Mouse (Mus musculus): ENCODE data around the gene Sec16a. TPM values are rescaled to one million over a fixed set of nuclear protein-coding genes. Genes with fewer than 3 reads are reported as not detected.

The Sec16a gene
- polyA plus RNA-seq, 1 experiment from 2014 or later, result 6.9 TPM

DNA sequence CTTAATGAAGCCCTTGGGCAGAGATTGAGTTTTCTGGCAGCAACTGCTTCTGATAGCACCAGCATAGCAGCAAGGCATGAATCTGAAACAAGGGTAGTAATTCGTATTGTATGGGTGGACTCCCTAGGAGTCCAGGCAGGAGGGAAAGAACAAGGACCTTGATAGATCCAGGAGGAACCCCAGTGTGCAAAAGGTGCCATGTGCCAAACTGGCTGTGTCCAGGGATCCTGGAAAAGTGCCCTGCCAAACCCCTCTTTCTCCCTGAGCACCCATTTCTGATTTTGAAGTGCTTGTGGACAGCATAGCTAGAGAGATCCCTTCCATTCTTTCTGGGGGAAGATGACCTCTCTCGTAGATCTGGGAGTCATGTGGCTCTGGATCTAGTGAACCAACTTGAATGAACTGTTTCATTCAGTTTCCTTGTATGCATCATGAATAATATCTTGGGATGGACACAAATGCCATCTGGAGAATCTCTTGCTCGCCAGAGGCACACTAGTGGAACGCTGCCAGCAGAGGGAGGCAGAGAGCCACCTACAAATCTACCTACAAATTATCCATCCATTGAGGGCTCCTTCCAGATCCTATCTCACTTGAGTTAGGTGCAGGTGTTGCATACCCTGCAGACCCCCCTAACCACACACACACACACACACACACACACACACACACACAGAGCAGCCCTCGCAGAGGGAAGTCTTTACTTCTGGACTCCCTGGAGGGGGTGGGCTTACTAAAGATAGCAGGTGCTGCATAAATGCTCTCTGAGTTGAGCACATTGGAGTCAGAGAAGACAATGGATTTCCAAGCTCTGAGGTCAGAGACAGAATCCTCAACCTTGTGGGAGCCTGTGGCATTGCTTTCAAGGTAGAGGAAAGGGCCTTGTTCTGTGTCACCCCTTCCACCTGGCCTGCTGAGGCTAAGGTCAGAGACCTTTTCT lies 4.4 kb upstream of the Sec16a start:
- no peak overlapping the region for H3K4me2 ChIP-seq

DNA sequence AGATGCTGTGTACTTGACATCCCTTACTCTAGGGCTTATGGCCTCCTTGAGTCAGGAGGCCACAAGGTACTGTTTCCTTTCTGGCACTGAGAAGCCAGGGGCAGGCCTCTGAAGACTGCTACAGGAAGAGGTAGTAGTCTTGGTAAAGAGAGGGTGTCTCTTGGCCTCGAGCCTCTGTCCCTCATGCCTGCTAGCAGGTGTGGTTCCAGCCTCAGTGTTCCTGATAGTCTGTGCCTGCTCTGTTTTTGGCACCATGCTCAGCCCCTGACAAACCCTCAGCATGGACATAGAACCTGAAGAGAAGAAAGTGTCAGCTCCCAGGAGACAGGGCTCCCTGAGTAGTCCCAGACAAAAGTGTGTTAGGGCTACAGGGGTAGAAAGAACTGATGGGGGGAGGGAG lies 2.4 kb upstream of the Sec16a start:
- Histone ChIP-seq H3K9me3 (replicated peaks) (no peaks in the 10 kb centered on the region), H3K4me1 (replicated peaks) (peaks cover 45% of the 10 kb centered on the region), H3K27me3 (no peaks in the 10 kb centered on the region), H3K4me2 (peak overlapping the region; percentile 98; the same call in 1 of the 2 replicates), H3K4me3 (replicated peaks) (no peak overlapping the region), H3K27ac (no peak overlapping the region), H3K36me3 (no peaks in the 10 kb centered on the region), H3K9ac (peak overlapping the region; percentile 33)
- 27% methylated on average over 1 of the region's 1 CpGs for WGBS (ENCODE audit: insufficient replicate concordance)
- ATAC-seq (ENCODE audit: low read depth), result no peak
- no peak for DNase-seq

More for the DNA sequence above, 4.4 kb upstream of the Sec16a start:
- H3K9me3 ChIP-seq (replicated peaks), result no peaks in the 10 kb centered on the region
- DNase-seq, result peak; percentile 35
- H3K9ac ChIP-seq, result no peak overlapping the region
- no peaks in the 10 kb centered on the region for H3K36me3 ChIP-seq
- H3K4me1 ChIP-seq (replicated peaks), result peaks cover 29% of the 10 kb centered on the region
- ATAC-seq (ENCODE audit: low read depth), result no peak
- WGBS (ENCODE audit: insufficient replicate concordance), result 22% methylated on average over 5 of the region's 5 CpGs
- H3K27ac ChIP-seq, result no peak overlapping the region
- H3K4me3 ChIP-seq (replicated peaks), result no peak overlapping the region
- no peaks in the 10 kb centered on the region for H3K27me3 ChIP-seq

DNA sequence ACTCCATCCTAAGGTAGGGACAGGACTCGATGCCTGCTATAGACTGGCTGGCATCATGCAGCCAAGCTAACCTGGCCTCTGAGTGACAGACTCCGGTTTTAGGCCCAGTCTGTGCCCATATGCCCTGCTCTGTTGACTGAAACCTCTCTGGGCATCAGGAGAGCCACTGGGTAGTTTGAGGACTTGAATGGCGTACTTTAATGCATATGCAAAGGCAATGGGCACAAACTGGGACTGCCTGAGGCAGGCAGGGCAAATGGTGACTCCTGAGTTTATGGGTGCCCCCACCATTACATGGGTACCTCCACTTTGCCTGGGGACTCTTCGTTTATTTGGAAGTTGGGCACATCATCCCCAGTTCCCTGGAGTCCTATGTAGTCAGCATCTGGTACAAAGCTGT lies 1.7 kb upstream of the Sec16a start:
- Histone ChIP-seq H3K4me2 (peak overlapping the region; percentile 98), H3K4me1 (replicated peaks) (peaks cover 45% of the 10 kb centered on the region), H3K27ac (no peak overlapping the region), H3K27me3 (no peaks in the 10 kb centered on the region), H3K9me3 (replicated peaks) (no peaks in the 10 kb centered on the region), H3K36me3 (peaks cover 3% of the 10 kb centered on the region), H3K9ac (peak overlapping the region; percentile 81), H3K4me3 (replicated peaks) (peak overlapping the region; percentile 88)
- WGBS (ENCODE audit: insufficient replicate concordance), result 74% methylated on average over 4 of the region's 4 CpGs
- ATAC-seq (ENCODE audit: low read depth) (no peak), DNase-seq (no peak)

DNA sequence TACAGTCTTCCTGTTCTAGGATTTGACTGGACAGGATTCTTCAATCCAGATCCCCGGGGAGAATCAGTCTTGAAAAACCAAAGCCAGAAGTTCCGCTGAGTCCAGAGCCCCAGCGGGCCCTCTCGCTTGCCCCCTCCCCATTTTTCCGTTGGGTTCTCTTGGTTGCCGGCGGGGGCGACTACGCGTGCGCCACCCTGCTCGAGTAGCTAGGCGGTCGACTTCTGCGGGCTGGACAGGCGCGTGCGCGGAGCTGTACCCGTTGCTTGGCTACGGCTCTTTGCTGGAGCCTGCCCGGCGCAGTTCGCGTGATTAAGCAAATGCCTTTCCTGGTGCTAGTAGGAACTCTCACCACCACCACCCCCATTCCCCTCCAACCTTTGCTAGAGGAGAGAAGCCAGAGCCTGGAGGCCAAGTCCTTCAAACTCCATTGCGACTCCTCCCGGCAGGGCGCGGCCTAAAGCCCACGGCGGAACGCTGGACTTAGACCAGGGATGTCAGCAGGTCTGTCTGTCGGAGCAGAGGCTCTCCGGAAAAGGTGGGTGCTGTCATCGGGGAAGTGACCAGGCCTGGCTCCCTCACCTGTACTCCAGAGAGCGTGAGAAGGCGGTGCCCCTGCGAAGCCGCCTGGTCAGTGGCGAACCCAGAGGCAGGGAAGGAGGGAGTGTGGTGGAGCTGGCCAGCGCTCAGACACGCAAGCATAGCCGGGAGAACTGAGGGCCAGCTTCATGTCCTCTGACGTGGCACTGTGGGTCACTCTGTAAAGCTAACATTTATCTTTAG lies 840 bp upstream of the Sec16a start:
- WGBS (ENCODE audit: insufficient replicate concordance), result under 1% methylated on average over 44 of the region's 44 CpGs
- H3K27ac ChIP-seq, result peak overlapping the region; percentile 86
- H3K36me3 ChIP-seq, result peaks cover 11% of the 10 kb centered on the region
- no peaks in the 10 kb centered on the region for H3K9me3 ChIP-seq (replicated peaks)
- peak overlapping the region; percentile 88 for H3K4me3 ChIP-seq (replicated peaks)
- H3K27me3 ChIP-seq, result no peaks in the 10 kb centered on the region
- peak overlapping the region; percentile 98 for H3K4me2 ChIP-seq
- peak; percentile 89 for DNase-seq
- H3K4me1 ChIP-seq (replicated peaks), result peaks cover 45% of the 10 kb centered on the region
- peak; percentile 83 for ATAC-seq (ENCODE audit: low read depth)
- H3K9ac ChIP-seq, result peak overlapping the region; percentile 81

DNA sequence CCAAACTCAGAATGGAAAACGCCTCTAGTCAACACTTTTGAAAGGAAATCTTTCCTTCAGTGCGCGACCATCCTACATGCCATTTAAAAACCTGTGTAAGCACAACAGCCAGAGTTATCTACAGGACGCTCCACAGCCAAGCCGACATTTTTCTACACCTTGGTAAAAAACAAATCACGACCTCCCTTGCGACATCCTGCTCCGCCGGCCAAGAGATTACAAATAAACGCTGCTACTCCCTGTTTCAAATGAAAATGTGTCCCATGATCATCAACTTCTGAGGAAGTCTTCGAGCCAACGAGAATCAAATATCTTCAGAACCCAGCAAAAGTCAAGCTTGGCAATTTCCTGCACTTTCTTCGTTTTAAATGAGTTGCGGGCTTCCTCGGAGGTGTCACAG lies 648 bp downstream of the Sec16a start:
- H3K36me3 ChIP-seq, result peaks cover 26% of the 10 kb centered on the region
- no peaks in the 10 kb centered on the region for H3K27me3 ChIP-seq
- ATAC-seq (ENCODE audit: low read depth) (no peak), DNase-seq (no peak)
- H3K9me3 ChIP-seq (replicated peaks), result no peaks in the 10 kb centered on the region
- H3K4me1 ChIP-seq (replicated peaks), result peaks cover 42% of the 10 kb centered on the region
- H3K4me2 ChIP-seq, result peak overlapping the region; percentile 98
- H3K9ac ChIP-seq, result peak overlapping the region; percentile 89
- H3K27ac ChIP-seq, result peak overlapping the region; percentile 81
- 3% methylated on average over 15 of the region's 15 CpGs for WGBS (ENCODE audit: insufficient replicate concordance)
- H3K4me3 ChIP-seq (replicated peaks), result peak overlapping the region; percentile 88

DNA sequence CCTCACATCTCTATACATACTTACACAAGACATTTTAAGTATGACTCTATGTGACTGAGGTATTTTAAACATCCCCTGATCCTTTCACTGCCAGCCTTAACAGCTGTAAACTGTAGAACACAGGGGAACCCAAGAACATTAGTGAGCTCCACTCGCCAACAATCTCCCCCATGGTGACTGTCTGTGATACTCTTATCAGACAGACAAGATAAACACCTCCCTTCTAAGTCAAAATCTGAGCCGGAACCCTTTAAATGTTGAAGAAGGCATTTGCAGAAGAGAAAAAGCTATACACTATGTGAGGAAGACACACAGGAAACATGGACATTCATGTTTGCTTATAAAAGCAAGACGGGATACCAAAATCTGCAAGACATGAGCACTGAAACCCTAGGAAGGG lies 1.1 kb downstream of the Sec16a start:
- peak overlapping the region; percentile 88 for H3K4me3 ChIP-seq (replicated peaks)
- no peak for ATAC-seq (ENCODE audit: low read depth)

DNA sequence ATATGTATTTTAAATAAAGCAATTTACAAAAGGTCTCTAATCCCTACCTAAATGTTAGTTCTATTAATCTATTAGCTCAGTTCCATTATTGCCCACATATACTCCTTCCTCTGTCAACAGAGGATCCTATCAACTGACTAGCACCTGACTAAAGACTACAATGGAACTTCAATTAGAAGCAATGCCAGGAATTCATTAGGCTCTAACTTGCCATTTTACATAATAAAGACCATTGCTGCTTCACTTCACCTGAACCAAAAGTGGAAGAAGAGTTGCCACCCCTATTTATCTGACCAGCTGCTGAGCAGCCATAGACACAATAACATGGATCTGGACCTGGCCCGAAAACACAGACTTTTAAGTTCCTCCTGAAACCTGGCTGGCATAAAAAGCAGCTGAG lies 2.2 kb downstream of the Sec16a start:
- H3K4me3 ChIP-seq (replicated peaks), result no peak overlapping the region
- H3K9ac ChIP-seq, result no peak overlapping the region
- WGBS (ENCODE audit: insufficient replicate concordance), result 76% methylated on average over 1 of the region's 1 CpGs
- peaks cover 50% of the 10 kb centered on the region for H3K4me1 ChIP-seq (replicated peaks)
- DNase-seq (no peak), ATAC-seq (ENCODE audit: low read depth) (no peak)
- H3K36me3 ChIP-seq, result peaks cover 42% of the 10 kb centered on the region
- no peaks in the 10 kb centered on the region for H3K9me3 ChIP-seq (replicated peaks)
- H3K27me3 ChIP-seq, result no peaks in the 10 kb centered on the region
- no peak overlapping the region for H3K4me2 ChIP-seq
- no peak overlapping the region for H3K27ac ChIP-seq

More for the DNA sequence above, 1.1 kb downstream of the Sec16a start:
- no peak for DNase-seq
- H3K4me2 ChIP-seq, result peak overlapping the region; percentile 98
- H3K9me3 ChIP-seq (replicated peaks), result no peaks in the 10 kb centered on the region
- WGBS (ENCODE audit: insufficient replicate concordance), result 16% methylated on average over 3 of the region's 3 CpGs
- H3K9ac ChIP-seq, result peak overlapping the region; percentile 89
- no peaks in the 10 kb centered on the region for H3K27me3 ChIP-seq
- H3K4me1 ChIP-seq (replicated peaks), result peaks cover 43% of the 10 kb centered on the region
- H3K27ac ChIP-seq, result no peak overlapping the region
- peaks cover 31% of the 10 kb centered on the region for H3K36me3 ChIP-seq

DNA sequence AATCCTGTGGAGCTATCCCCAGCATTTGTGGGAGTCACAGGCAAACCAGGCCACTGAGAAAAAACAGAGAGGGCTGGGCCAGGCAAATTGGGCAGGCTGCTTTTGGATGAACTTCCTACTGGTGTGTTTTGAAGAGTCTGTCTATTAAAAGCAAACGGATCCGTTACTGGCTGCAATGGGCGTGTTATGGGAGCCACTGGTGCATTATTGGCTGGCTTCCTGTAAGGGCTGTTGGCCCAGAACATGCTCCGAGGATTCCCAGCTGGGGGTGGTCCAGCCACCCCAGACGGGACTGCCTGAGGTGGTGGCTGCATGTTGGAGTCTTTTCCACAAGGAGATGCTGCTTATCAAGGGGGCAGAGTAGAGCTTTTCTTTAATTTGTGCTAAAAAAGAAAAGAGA lies 3.3 kb downstream of the Sec16a start:
- H3K9ac ChIP-seq, result no peak overlapping the region
- no peak overlapping the region for H3K4me2 ChIP-seq
- no peaks in the 10 kb centered on the region for H3K9me3 ChIP-seq (replicated peaks)
- H3K27me3 ChIP-seq, result no peaks in the 10 kb centered on the region
- no peak for DNase-seq
- ATAC-seq (ENCODE audit: low read depth), result no peak
- peaks cover 50% of the 10 kb centered on the region for H3K4me1 ChIP-seq (replicated peaks)
- H3K36me3 ChIP-seq, result peaks cover 50% of the 10 kb centered on the region
- WGBS (ENCODE audit: insufficient replicate concordance), result 67% methylated on average over 5 of the region's 5 CpGs
- H3K4me3 ChIP-seq (replicated peaks), result no peak overlapping the region
- no peak overlapping the region for H3K27ac ChIP-seq

DNA sequence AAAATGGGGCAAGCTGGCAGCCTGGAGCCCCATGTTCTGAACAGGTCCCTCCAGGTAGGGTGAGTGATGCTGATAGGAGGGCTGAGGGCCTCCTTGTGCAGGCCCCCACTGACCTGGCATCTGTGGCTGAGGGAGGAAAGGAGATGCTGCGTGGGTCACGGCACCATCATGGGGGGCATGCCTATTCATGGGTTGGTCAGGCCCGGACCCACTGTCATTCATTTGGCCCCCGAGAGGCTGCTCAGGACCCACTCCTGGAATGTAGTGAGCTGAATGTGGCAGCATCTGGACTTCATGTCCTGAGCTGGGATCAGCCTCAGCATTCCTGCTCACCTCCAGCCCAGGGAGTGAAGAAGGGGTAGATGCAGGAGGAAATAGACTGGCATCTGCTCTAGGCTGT lies 3.8 kb downstream of the Sec16a start:
- no peak for DNase-seq
- ATAC-seq (ENCODE audit: low read depth), result no peak
- no peak overlapping the region for H3K4me3 ChIP-seq (replicated peaks)
- no peak overlapping the region for H3K4me2 ChIP-seq
- whole genome bisulfite sequencing (ENCODE audit: insufficient replicate concordance), result 92% methylated on average over 4 of the region's 4 CpGs
- no peak overlapping the region for H3K27ac ChIP-seq
- H3K4me1 ChIP-seq (replicated peaks), result peaks cover 47% of the 10 kb centered on the region
- H3K9me3 ChIP-seq (replicated peaks), result no peaks in the 10 kb centered on the region
- H3K36me3 ChIP-seq, result peaks cover 51% of the 10 kb centered on the region
- no peaks in the 10 kb centered on the region for H3K27me3 ChIP-seq
- no peak overlapping the region for H3K9ac ChIP-seq

DNA sequence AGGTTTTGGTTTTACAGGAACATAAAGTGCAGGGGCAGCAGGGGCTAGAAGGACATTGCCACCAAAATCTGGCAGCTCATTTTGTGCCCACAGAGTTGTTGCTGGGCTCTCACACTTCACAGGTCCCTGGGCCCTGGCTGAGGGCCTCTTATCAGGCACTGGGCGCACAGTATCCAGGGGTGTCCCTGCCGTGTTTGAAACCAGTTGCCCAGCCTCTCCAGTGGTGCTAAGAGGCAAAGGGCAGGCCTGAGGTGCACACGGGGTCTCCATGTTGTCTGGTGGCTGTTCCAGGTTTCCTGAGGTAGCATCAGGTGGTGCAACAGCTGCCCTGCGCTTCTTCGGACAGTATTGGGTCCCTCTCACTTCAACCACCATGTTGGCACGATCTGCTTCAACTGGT lies 5.3 kb downstream of the Sec16a start:
- Histone ChIP-seq H3K4me2 (no peak overlapping the region), H3K27ac (no peak overlapping the region), H3K27me3 (no peaks in the 10 kb centered on the region), H3K4me1 (replicated peaks) (peaks cover 51% of the 10 kb centered on the region), H3K36me3 (peaks cover 66% of the 10 kb centered on the region), H3K9me3 (replicated peaks) (no peaks in the 10 kb centered on the region), H3K4me3 (replicated peaks) (no peak overlapping the region), H3K9ac (no peak overlapping the region)
- DNase-seq (no peak), ATAC-seq (ENCODE audit: low read depth) (no peak)
- 80% methylated on average over 6 of the region's 6 CpGs for WGBS (ENCODE audit: insufficient replicate concordance)

DNA sequence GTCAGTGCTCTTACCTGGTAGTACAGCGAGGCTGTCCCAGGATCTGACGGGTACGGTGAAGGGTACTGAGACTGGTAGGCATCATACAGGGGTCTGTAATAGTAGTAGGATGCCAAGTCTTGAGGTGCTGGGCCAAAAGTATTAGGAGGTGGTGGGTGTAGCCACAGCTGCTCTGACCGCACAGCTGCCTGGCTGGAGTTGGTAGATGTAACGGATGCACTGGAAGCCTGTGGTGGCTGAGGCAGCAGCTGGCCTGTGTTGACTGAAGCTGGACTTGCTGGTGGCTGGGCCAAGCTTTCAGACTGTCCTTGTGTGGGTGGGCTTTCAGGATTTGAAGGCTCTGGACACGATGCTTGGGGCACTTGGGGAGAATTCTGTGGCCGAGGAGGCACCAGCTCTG lies 6.6 kb downstream of the Sec16a start:
- peaks cover 79% of the 10 kb centered on the region for H3K36me3 ChIP-seq
- no peak overlapping the region for H3K4me2 ChIP-seq
- ATAC-seq (ENCODE audit: low read depth) (no peak), DNase-seq (no peak)
- 87% methylated on average over 7 of the region's 7 CpGs for WGBS (ENCODE audit: insufficient replicate concordance)
- H3K9me3 ChIP-seq (replicated peaks), result no peaks in the 10 kb centered on the region
- H3K27me3 ChIP-seq, result no peaks in the 10 kb centered on the region
- peak overlapping the region; percentile 15; the same call in 1 of the 2 replicates for H3K9ac ChIP-seq
- no peak overlapping the region for H3K27ac ChIP-seq
- no peak overlapping the region for H3K4me3 ChIP-seq (replicated peaks)
- H3K4me1 ChIP-seq (replicated peaks), result peaks cover 38% of the 10 kb centered on the region

All from liver, embryonic 13.5 days (tissue).